Mouse (Mus musculus) neural tube, embryonic 14.5 days (tissue): ENCODE measurements around the gene 1700020N01Rik. TPM values are rescaled to one million over a fixed set of nuclear protein-coding genes. Genes with fewer than 3 reads are reported as not detected.

Experiments used
- ATAC-seq: fragments of 200-750 bp; cut with Nextera tagmentation; 2 replicates; pipeline ENCODE4 v1.8.0; 2017; ENCODE audit warnings: low read depth, mild to moderate bottlenecking, moderate TSS enrichment, moderate library complexity
- H3K27ac ChIP-seq: fragments of 300-500 bp; sonication (generic); 2 replicates; pipeline ENCODE4 v1.5.1; 2014; ENCODE audit warnings: low read depth, mild to moderate bottlenecking, control low read depth, low read length, moderate library complexity, mixed read lengths
- H3K27me3 ChIP-seq: fragments of 300-500 bp; sonication (generic); 2 replicates; pipeline ENCODE4 v1.6.1; 2014; ENCODE audit warnings: low read length; ENCODE audit not compliant: control insufficient read depth, insufficient read depth
- H3K36me3 ChIP-seq: fragments of 300-500 bp; sonication (generic); 2 replicates; pipeline ENCODE4 v1.6.1; 2014; ENCODE audit warnings: low read length, mixed read lengths; ENCODE audit not compliant: control insufficient read depth, insufficient read depth
- H3K4me1 ChIP-seq: fragments of 300-500 bp; sonication (generic); 2 replicates; pipeline ENCODE4 v1.6.1; 2014; ENCODE audit warnings: low read length; ENCODE audit not compliant: control insufficient read depth, insufficient read depth
- H3K4me2 ChIP-seq: fragments of 300-500 bp; sonication (generic); 2 replicates; pipeline ENCODE4 v1.6.1; 2014; ENCODE audit warnings: mild to moderate bottlenecking, low read depth, low read length, control low read depth
- H3K4me3 ChIP-seq: fragments of 300-500 bp; sonication (generic); 2 replicates; pipeline ENCODE4 v1.5.1; 2014; ENCODE audit warnings: low read depth, low read length, control low read depth, mixed read lengths
- H3K9ac ChIP-seq: fragments of 300-500 bp; sonication (generic); replicated peaks from 2 replicates; pipeline ENCODE4 v1.6.1; 2014; ENCODE audit warnings: low read depth, mild to moderate bottlenecking, control low read depth, low read length, mixed read lengths
- H3K9me3 ChIP-seq: fragments of 300-500 bp; sonication (generic); 2 replicates; pipeline ENCODE4 v1.6.1; 2016; ENCODE audit warnings: low read length; ENCODE audit not compliant: control insufficient read depth
- WGBS: fragments of 180-500 bp; shearing (Covaris S2); extraction: QIAGEN DNeasy Blood & Tissue Kit; methylation state at CpG from one replicate; pipeline ENCODE4 v1.1.7; 2014; 5-methylcytosine and 5-hydroxymethylcytosine counted together
- polyA plus RNA-seq: library from polyadenylated mRNA; unstranded; fragments of >200 nt; fragmentation: Nextera tagmentation; extraction: Ambion mirVana; gene quantifications from 2 replicates; pipeline ENCODE4 v1.2.1, GENCODE M21; 2014

1700020N01Rik gene
- polyA plus RNA-seq, 1 experiment from 2014 or later, result not detected

- 90% methylated on average over 4 of the region's 4 CpGs for WGBS
- H3K36me3 ChIP-seq, result no peaks in the 10 kb centered on the region
- H3K4me3 ChIP-seq, result no peak overlapping the region
- H3K27me3 ChIP-seq, result no peaks in the 10 kb centered on the region
- H3K9ac ChIP-seq, result no peak overlapping the region
- H3K4me2 ChIP-seq, result no peak overlapping the region
- no peak overlapping the region for H3K27ac ChIP-seq
- no peak for ATAC-seq
- H3K9me3 ChIP-seq, result no peaks in the 10 kb centered on the region
- no peaks in the 10 kb centered on the region for H3K4me1 ChIP-seq
These were observed 43.2 kb downstream of the 1700020N01Rik start for GRCm38 (mm10) chr10:21635988-21636710.

- Histone ChIP-seq H3K4me3 (no peak overlapping the region), H3K9ac (no peak overlapping the region), H3K4me2 (no peak overlapping the region), H3K27ac (no peak overlapping the region), H3K4me1 (no peaks in the 10 kb centered on the region), H3K27me3 (no peaks in the 10 kb centered on the region), H3K9me3 (no peaks in the 10 kb centered on the region), H3K36me3 (no peaks in the 10 kb centered on the region)
- ATAC-seq, result no peak
- WGBS, result 60% methylated on average over 6 of the region's 6 CpGs
These were observed 43.8 kb downstream of the 1700020N01Rik start for GRCm38 (mm10) chr10:21636711-21637081.

GRCm38 (mm10) chr10:21651388-21651787, 58.4 kb downstream of the 1700020N01Rik start:
- H3K4me3 ChIP-seq, result no peak overlapping the region
- H3K9ac ChIP-seq, result no peak overlapping the region
- no peaks in the 10 kb centered on the region for H3K36me3 ChIP-seq
- H3K27me3 ChIP-seq, result no peaks in the 10 kb centered on the region
- no peak overlapping the region for H3K27ac ChIP-seq
- WGBS, result 88% methylated on average over 4 of the region's 4 CpGs
- H3K4me2 ChIP-seq, result no peak overlapping the region
- no peaks in the 10 kb centered on the region for H3K4me1 ChIP-seq
- no peaks in the 10 kb centered on the region for H3K9me3 ChIP-seq
- no peak for ATAC-seq

- H3K27ac ChIP-seq, result no peak overlapping the region
- no peaks in the 10 kb centered on the region for H3K4me1 ChIP-seq
- H3K36me3 ChIP-seq, result no peaks in the 10 kb centered on the region
- H3K9ac ChIP-seq, result no peak overlapping the region
- no peaks in the 10 kb centered on the region for H3K27me3 ChIP-seq
- H3K9me3 ChIP-seq, result no peaks in the 10 kb centered on the region
- no peak overlapping the region for H3K4me2 ChIP-seq
- no peak overlapping the region for H3K4me3 ChIP-seq
- WGBS, result 83% methylated on average over 24 of the region's 24 CpGs
- no peak for ATAC-seq
These were observed 59.7 kb downstream of the 1700020N01Rik start for GRCm38 (mm10) chr10:21652426-21653345.

- no peaks in the 10 kb centered on the region for H3K4me1 ChIP-seq
- H3K4me2 ChIP-seq, result no peak overlapping the region
- H3K27ac ChIP-seq, result no peak overlapping the region
- 92% methylated on average over 7 of the region's 7 CpGs for WGBS
- H3K4me3 ChIP-seq, result no peak overlapping the region
- no peaks in the 10 kb centered on the region for H3K9me3 ChIP-seq
- H3K9ac ChIP-seq, result no peak overlapping the region
- H3K27me3 ChIP-seq, result no peaks in the 10 kb centered on the region
- ATAC-seq, result no peak
- H3K36me3 ChIP-seq, result no peaks in the 10 kb centered on the region
These were observed 60.5 kb downstream of the 1700020N01Rik start for GRCm38 (mm10) chr10:21653469-21653868.

- Histone ChIP-seq H3K9ac (no peak overlapping the region), H3K4me2 (no peak overlapping the region), H3K36me3 (no peaks in the 10 kb centered on the region), H3K4me1 (no peaks in the 10 kb centered on the region), H3K27me3 (no peaks in the 10 kb centered on the region), H3K9me3 (no peaks in the 10 kb centered on the region), H3K27ac (no peak overlapping the region), H3K4me3 (no peak overlapping the region)
- no peak for ATAC-seq
- WGBS, result 78% methylated on average over 8 of the region's 8 CpGs
These were observed 66.8 kb downstream of the 1700020N01Rik start for GRCm38 (mm10) chr10:21659576-21660246.

- H3K9me3 ChIP-seq, result no peaks in the 10 kb centered on the region
- no peak overlapping the region for H3K4me2 ChIP-seq
- H3K4me3 ChIP-seq, result no peak overlapping the region
- no peak overlapping the region for H3K9ac ChIP-seq
- H3K4me1 ChIP-seq, result no peaks in the 10 kb centered on the region
- no peaks in the 10 kb centered on the region for H3K27me3 ChIP-seq
- WGBS, result 66% methylated on average over 17 of the region's 17 CpGs
- H3K27ac ChIP-seq, result no peak overlapping the region
- ATAC-seq, result no peak
- H3K36me3 ChIP-seq, result no peaks in the 10 kb centered on the region
These were observed 76.0 kb downstream of the 1700020N01Rik start for GRCm38 (mm10) chr10:21668976-21669375.

GRCm38 (mm10) chr10:21669750-21670161, 76.8 kb downstream of the 1700020N01Rik start:
- H3K9me3 ChIP-seq, result no peaks in the 10 kb centered on the region
- WGBS, result 61% methylated on average over 11 of the region's 11 CpGs
- no peak overlapping the region for H3K4me3 ChIP-seq
- ATAC-seq, result no peak
- H3K36me3 ChIP-seq, result no peaks in the 10 kb centered on the region
- H3K27me3 ChIP-seq, result no peaks in the 10 kb centered on the region
- no peak overlapping the region for H3K27ac ChIP-seq
- no peak overlapping the region for H3K9ac ChIP-seq
- H3K4me1 ChIP-seq, result no peaks in the 10 kb centered on the region
- no peak overlapping the region for H3K4me2 ChIP-seq
